Mouse (Mus musculus) MEL (cell line): ENCODE results near the gene Rcl1. TPM values are rescaled to one million over a fixed set of nuclear protein-coding genes. Genes with fewer than 3 reads are reported as not detected.

Experiments used
- DNase-seq: peaks from one replicate; pipeline ENCODE4 v3.0.0; 2011; ENCODE audit warnings: low read depth, low spot score
- H3K27ac ChIP-seq: 2 replicates; pipeline ENCODE4 v1.5.1; 2012; ENCODE audit warnings: low read depth, mild to moderate bottlenecking, control low read depth, low read length, moderate library complexity; ENCODE audit not compliant: control insufficient read depth
- H3K27me3 ChIP-seq, 2 experiments: fragments of 150-350 bp in 1 of 2; sonication (generic) in 1 of 2; 2 replicates each; pipeline ENCODE4 v1.6.1; 2012; ENCODE audit warnings: low read length in 2 of 2, mild to moderate bottlenecking in 2 of 2, improper control_type of control experiment in 1 of 2, moderate library complexity in 1 of 2; ENCODE audit not compliant: insufficient read depth in 2 of 2, control insufficient read depth in 1 of 2
- H3K36me3 ChIP-seq, 2 experiments: 2 replicates each; pipeline ENCODE4 v1.6.1; 2012 to 2014; ENCODE audit warnings: low read length in 2 of 2, improper control_type of control experiment in 1 of 2, inconsistent platforms in 1 of 2, mild to moderate bottlenecking in 1 of 2; ENCODE audit not compliant: insufficient read depth in 2 of 2, control insufficient read depth in 1 of 2
- H3K4me1 ChIP-seq, 2 experiments: fragments of 150-350 bp in 1 of 2; sonication (generic) in 1 of 2; 2 replicates each; pipeline ENCODE4 v1.6.1; 2012; ENCODE audit warnings: low read length in 2 of 2, improper control_type of control experiment in 1 of 2, mild to moderate bottlenecking in 1 of 2; ENCODE audit not compliant: insufficient read depth in 2 of 2, control insufficient read depth in 1 of 2
- H3K4me3 ChIP-seq, 2 experiments: fragments of 150-350 bp in 1 of 2; sonication (generic) in 1 of 2; 2 replicates each; pipeline ENCODE4 v1.5.1; 2012; ENCODE audit warnings: low read depth in 2 of 2, low read length in 2 of 2, mild to moderate bottlenecking in 2 of 2, moderate library complexity in 2 of 2, control low read depth in 1 of 2, improper control_type of control experiment in 1 of 2; ENCODE audit not compliant: control insufficient read depth in 1 of 2, insufficient read depth in 1 of 2
- H3K79me2 ChIP-seq: 2 replicates; pipeline ENCODE4 v1.6.1; 2012; ENCODE audit warnings: mild to moderate bottlenecking, low read length, moderate library complexity; ENCODE audit not compliant: control insufficient read depth, poor library complexity, insufficient read depth
- H3K9ac ChIP-seq: 2 replicates; pipeline ENCODE4 v1.6.1; 2012; ENCODE audit warnings: low read depth, mild to moderate bottlenecking, control low read depth, low read length, moderate library complexity; ENCODE audit not compliant: control insufficient read depth, poor library complexity, severe bottlenecking
- H3K9me3 ChIP-seq: fragments of 150-350 bp; sonication (generic); replicated peaks from 2 replicates; pipeline ENCODE4 v1.6.1; 2012; ENCODE audit warnings: mild to moderate bottlenecking, low read length, improper control_type of control experiment, moderate library complexity; ENCODE audit not compliant: insufficient read depth
- CHD1 ChIP-seq: IDR thresholded peaks from 2 replicates; pipeline ENCODE4 v1.6.1; 2012; ENCODE audit warnings: low read depth, mild to moderate bottlenecking, inconsistent platforms, low read length, improper control_type of control experiment
- CHD2 ChIP-seq: IDR thresholded peaks from 2 replicates; pipeline ENCODE4 v1.6.1; 2011; ENCODE audit warnings: low read length, improper control_type of control experiment
- CTCF ChIP-seq, 3 experiments: IDR thresholded peaks in 2 of 3; conservative IDR thresholded peaks in 1 of 3; 2 replicates each; pipeline ENCODE4 v1.5.1; 2011 to 2012; ENCODE audit warnings: low read length in 3 of 3, low read depth in 2 of 3, mild to moderate bottlenecking in 2 of 3, improper control_type of control experiment in 1 of 3, inconsistent platforms in 1 of 3, mixed read lengths in 1 of 3, moderate library complexity in 1 of 3; ENCODE audit not compliant: control insufficient read depth in 1 of 3, insufficient read depth in 1 of 3, poor library complexity in 1 of 3, severe bottlenecking in 1 of 3
- ETS1 ChIP-seq: IDR thresholded peaks from 2 replicates; pipeline ENCODE4 v1.6.1; 2012; ENCODE audit warnings: low read depth, mild to moderate bottlenecking, inconsistent platforms, low read length, improper control_type of control experiment, moderate library complexity
- GABPA ChIP-seq: IDR thresholded peaks from 2 replicates; pipeline ENCODE4 v1.6.1; 2012; ENCODE audit warnings: low read depth, mild to moderate bottlenecking, inconsistent platforms, low read length, improper control_type of control experiment, moderate library complexity
- GATA1 ChIP-seq: IDR thresholded peaks from 2 replicates; pipeline ENCODE4 v1.6.1; 2011; ENCODE audit warnings: low read depth, low read length, improper control_type of control experiment
- HCFC1 ChIP-seq: IDR thresholded peaks from 2 replicates; pipeline ENCODE4 v1.6.1; 2012; ENCODE audit warnings: low read depth, mild to moderate bottlenecking, inconsistent platforms, low read length, improper control_type of control experiment, moderate library complexity
- JUND ChIP-seq: IDR thresholded peaks from 2 replicates; pipeline ENCODE4 v1.6.1; 2011; ENCODE audit warnings: low read depth, mild to moderate bottlenecking, improper control_type of control experiment, low read length
- MAX ChIP-seq: IDR thresholded peaks from 2 replicates; pipeline ENCODE4 v1.6.1; 2011; ENCODE audit warnings: low read length, improper control_type of control experiment
- MAZ ChIP-seq: IDR thresholded peaks from 2 replicates; pipeline ENCODE4 v1.6.1; 2012; ENCODE audit warnings: low read depth, mild to moderate bottlenecking, inconsistent platforms, low read length, improper control_type of control experiment
- MXI1 ChIP-seq: IDR thresholded peaks from 2 replicates; pipeline ENCODE4 v1.6.1; 2011; ENCODE audit warnings: mild to moderate bottlenecking, low read depth, low read length, improper control_type of control experiment
- NELFE ChIP-seq: IDR thresholded peaks from 2 replicates; pipeline ENCODE4 v1.6.1; 2011; ENCODE audit warnings: low read depth, low read length, improper control_type of control experiment
- POLR2A ChIP-seq, 2 experiments: IDR thresholded peaks; 2 replicates each; pipeline ENCODE4 v1.6.1; 2011 to 2012; ENCODE audit warnings: low read length in 2 of 2, mild to moderate bottlenecking in 2 of 2, control low read depth in 1 of 2, improper control_type of control experiment in 1 of 2, low read depth in 1 of 2, moderate library complexity in 1 of 2; ENCODE audit not compliant: control insufficient read depth in 1 of 2, insufficient read depth in 1 of 2, poor library complexity in 1 of 2
- POLR2AphosphoS5 ChIP-seq: IDR thresholded peaks from 2 replicates; pipeline ENCODE4 v1.6.1; 2012; ENCODE audit warnings: low read depth, borderline replicate concordance, mild to moderate bottlenecking, inconsistent platforms, low read length, moderate library complexity, mixed read lengths
- RCOR1 ChIP-seq: IDR thresholded peaks from 2 replicates; pipeline ENCODE4 v1.6.1; 2012; ENCODE audit warnings: low read depth, mild to moderate bottlenecking, inconsistent platforms, low read length, improper control_type of control experiment
- SIN3A ChIP-seq: IDR thresholded peaks from 2 replicates; pipeline ENCODE4 v1.6.1; 2012; ENCODE audit warnings: low read length, improper control_type of control experiment, inconsistent platforms
- SMC3 ChIP-seq: IDR thresholded peaks from 2 replicates; pipeline ENCODE4 v1.6.1; 2011; ENCODE audit warnings: low read depth, low read length, improper control_type of control experiment
- TAL1 ChIP-seq: IDR thresholded peaks from 2 replicates; pipeline ENCODE4 v1.6.1; 2012; ENCODE audit warnings: mild to moderate bottlenecking, inconsistent platforms, low read length, moderate library complexity, mixed read lengths
- UBTF ChIP-seq: IDR thresholded peaks from 2 replicates; pipeline ENCODE4 v1.6.1; 2012; ENCODE audit warnings: low read depth, mild to moderate bottlenecking, inconsistent platforms, low read length, improper control_type of control experiment, moderate library complexity, borderline replicate concordance; ENCODE audit not compliant: insufficient read depth
- USF2 ChIP-seq, 2 experiments: IDR thresholded peaks; 2 replicates each; pipeline ENCODE4 v1.6.1; 2011 to 2012; ENCODE audit warnings: improper control_type of control experiment in 2 of 2, low read length in 2 of 2, borderline replicate concordance in 1 of 2, inconsistent platforms in 1 of 2, low read depth in 1 of 2, mild to moderate bottlenecking in 1 of 2; ENCODE audit not compliant: insufficient read depth in 1 of 2
- ZKSCAN1 ChIP-seq: IDR thresholded peaks from 2 replicates; pipeline ENCODE4 v1.6.1; 2012; ENCODE audit warnings: low read depth, mild to moderate bottlenecking, inconsistent platforms, low read length, improper control_type of control experiment, moderate library complexity
- ZMIZ1 ChIP-seq: IDR thresholded peaks from 2 replicates; pipeline ENCODE4 v1.6.1; 2012; ENCODE audit warnings: low read depth, mild to moderate bottlenecking, inconsistent platforms, low read length, improper control_type of control experiment, moderate library complexity
- ZNF384 ChIP-seq: IDR thresholded peaks from 2 replicates; pipeline ENCODE4 v1.6.1; 2012; ENCODE audit warnings: low read depth, mild to moderate bottlenecking, inconsistent platforms, low read length, improper control_type of control experiment
- polyA plus RNA-seq, 2 experiments: library from polyadenylated mRNA; stranded (reverse) in 1 of 2; unstranded in 1 of 2; fragments of >175 nt in 1 of 2; fragments of >200 nt in 1 of 2; gene quantifications; 2 replicates each; pipeline versions ENCODE4 v1.2.1 to v1.2.4; 2012; ENCODE audit warnings: low replicate concordance in 2 of 2, low read depth in 1 of 2; ENCODE audit not compliant: insufficient read length in 2 of 2, insufficient read depth in 1 of 2, missing spikeins in 1 of 2
- total RNA-seq: library from RNA; depleted of rRNA; stranded (reverse); fragments of 300-350 nt; gene quantifications from 2 replicates; pipeline ENCODE4 v1.2.3, GENCODE M21; 2012

Rcl1 gene
- total and polyA plus RNA-seq, 3 experiments, result 86.4 to 122 TPM; not detected in 1

GRCm38 (mm10) chr19:29121394-29121793, 20.2 kb downstream of the Rcl1 start:
- Histone ChIP-seq H3K4me1 (no peaks in the 10 kb centered on the region), H3K79me2 (no peaks in the 10 kb centered on the region), H3K27ac (no peak overlapping the region), H3K9ac (no peak overlapping the region), H3K4me3 (no peak overlapping the region), H3K27me3 (no peaks in the 10 kb centered on the region), H3K9me3 (no peaks in the 10 kb centered on the region), H3K36me3 (peaks cover 0 to 8% of the 10 kb centered on the region in 2 experiments; a peak in 2 of 4 replicates)
- DNase-seq, result no peak
- TF ChIP-seq CHD2, result no peak
- TF ChIP-seq ZMIZ1, result no peak
- TF ChIP-seq RCOR1, result no peak
- no peak for TF ChIP-seq SMC3
- TF ChIP-seq NELFE, result no peak
- no peak for TF ChIP-seq POLR2A (IDR thresholded peaks at IDR 0.05; ENCODE audit: control insufficient read depth in 1 of 2, insufficient read depth in 1 of 2, low read depth in 1 of 2, low read length in 2 of 2, poor library complexity in 1 of 2)
- no peak for TF ChIP-seq CTCF (IDR thresholded peaks at IDR 0.05 in 2 of 3, conservative IDR thresholded peaks at IDR 0.05 in 1 of 3; ENCODE audit: control insufficient read depth in 1 of 3, insufficient read depth in 1 of 3, low read depth in 2 of 3, low read length in 3 of 3, poor library complexity in 1 of 3, severe bottlenecking in 1 of 3)
- no peak for TF ChIP-seq TAL1
- TF ChIP-seq GABPA, result no peak

DNA sequence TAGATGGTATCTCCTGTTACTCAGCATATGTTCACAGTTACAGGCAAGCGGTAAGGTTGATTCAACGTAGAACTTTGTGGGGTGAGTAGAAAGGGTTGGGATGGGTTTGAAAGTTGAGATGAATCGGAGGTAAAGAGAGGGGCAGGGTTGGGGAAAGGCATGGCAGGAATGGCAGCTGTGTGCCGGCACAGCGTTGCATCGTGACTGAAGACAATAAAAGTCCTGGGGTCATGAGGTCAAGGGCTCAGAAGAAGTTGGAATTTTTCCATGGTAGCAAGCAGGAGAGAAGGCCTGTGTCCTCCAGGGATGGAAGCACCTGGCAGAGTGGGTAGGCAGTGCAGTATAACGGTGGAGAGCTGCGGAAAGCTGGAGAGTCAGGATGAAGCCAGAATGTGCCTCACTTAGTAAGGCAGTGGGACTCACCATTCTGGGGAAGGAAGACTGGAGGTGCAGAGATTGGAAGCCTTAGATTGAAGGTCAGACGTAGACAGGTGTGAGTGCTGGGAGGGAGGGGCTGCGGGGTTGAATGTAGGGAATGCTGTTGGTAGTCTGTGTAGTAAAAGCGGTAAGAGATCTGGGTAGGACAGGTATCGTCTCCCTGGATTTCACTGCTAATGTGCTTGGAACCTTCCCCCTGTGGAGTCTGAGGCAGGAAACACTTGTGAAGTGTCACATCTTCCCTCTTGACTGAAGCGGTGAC, 23.9 kb downstream of the Rcl1 start:
- Histone ChIP-seq H3K4me3 (no peak overlapping the region), H3K9ac (no peak overlapping the region), H3K36me3 (peaks cover 0 to 6% of the 10 kb centered on the region in 2 experiments; a peak in 2 of 4 replicates), H3K9me3 (no peaks in the 10 kb centered on the region), H3K27me3 (no peaks in the 10 kb centered on the region), H3K79me2 (no peaks in the 10 kb centered on the region), H3K27ac (no peak overlapping the region), H3K4me1 (no peaks in the 10 kb centered on the region)
- no peak for DNase-seq
- no peak for TF ChIP-seq ZMIZ1
- TF ChIP-seq GABPA, result no peak
- no peak for TF ChIP-seq TAL1
- no peak for TF ChIP-seq POLR2A (IDR thresholded peaks at IDR 0.05; ENCODE audit: control insufficient read depth in 1 of 2, insufficient read depth in 1 of 2, low read depth in 1 of 2, low read length in 2 of 2, poor library complexity in 1 of 2)
- no peak for TF ChIP-seq ZKSCAN1
- no peak for TF ChIP-seq JUND
- TF ChIP-seq CHD2, result no peak
- TF ChIP-seq SIN3A, result no peak
- no peak for TF ChIP-seq POLR2AphosphoS5
- TF ChIP-seq MXI1, result no peak
- no peak for TF ChIP-seq HCFC1
- TF ChIP-seq ZNF384, result no peak
- TF ChIP-seq CHD1, result no peak
- TF ChIP-seq UBTF, result no peak
- TF ChIP-seq MAX, result no peak
- no peak for TF ChIP-seq USF2 (IDR thresholded peaks at IDR 0.05; ENCODE audit: borderline replicate concordance in 1 of 2, insufficient read depth in 1 of 2, low read depth in 1 of 2, low read length in 2 of 2)
- TF ChIP-seq ETS1, result no peak
- TF ChIP-seq MAZ, result no peak
- no peak for TF ChIP-seq GATA1
- no peak for TF ChIP-seq RCOR1
